Mouse (Mus musculus) layer of hippocampus, postnatal 14 days (tissue): ENCODE measurements around the gene Zfp799. TPM values are rescaled to one million over a fixed set of nuclear protein-coding genes. Genes with fewer than 3 reads are reported as not detected.
"Not testable (repeated sequence)": the region's sequence is repeated elsewhere in the genome, so short reads cannot be mapped to it uniquely, and the experiment has no call there.

Experiments
- DNase-seq, 2 experiments: peaks; one replicate each; pipeline ENCODE4 v3.0.0; 2021 to 2022; ENCODE audit warnings: low spot score in 2 of 2, mixed read lengths in 1 of 2
- long read RNA-seq, 2 experiments: library from polyadenylated mRNA; stranded (forward); transcript quantifications; one replicate each; pipeline ENCODE4 v2.0.0; 2021
- total RNA-seq, 2 experiments: library from RNA; stranded (reverse); gene quantifications; 2 replicates each; pipeline ENCODE4 v1.2.3; 2021

The Zfp799 gene
- 10 to 100 TPM; 23.0 to 26.0 TPM for total RNA-seq
- long read RNA-seq, experiment 1, full-length matches to known transcripts, result 1 of 5 reads
- long read RNA-seq, experiment 1, partial matches to known transcripts, result 0 of 5 reads
- long read RNA-seq, experiment 1, other reads (novel, unspliced or antisense), result 4 of 5 reads
- long read RNA-seq, experiment 2, partial matches to known transcripts, result 0 of 3 reads
- long read RNA-seq, experiment 2, other reads (novel, unspliced or antisense), result 3 of 3 reads

DNA sequence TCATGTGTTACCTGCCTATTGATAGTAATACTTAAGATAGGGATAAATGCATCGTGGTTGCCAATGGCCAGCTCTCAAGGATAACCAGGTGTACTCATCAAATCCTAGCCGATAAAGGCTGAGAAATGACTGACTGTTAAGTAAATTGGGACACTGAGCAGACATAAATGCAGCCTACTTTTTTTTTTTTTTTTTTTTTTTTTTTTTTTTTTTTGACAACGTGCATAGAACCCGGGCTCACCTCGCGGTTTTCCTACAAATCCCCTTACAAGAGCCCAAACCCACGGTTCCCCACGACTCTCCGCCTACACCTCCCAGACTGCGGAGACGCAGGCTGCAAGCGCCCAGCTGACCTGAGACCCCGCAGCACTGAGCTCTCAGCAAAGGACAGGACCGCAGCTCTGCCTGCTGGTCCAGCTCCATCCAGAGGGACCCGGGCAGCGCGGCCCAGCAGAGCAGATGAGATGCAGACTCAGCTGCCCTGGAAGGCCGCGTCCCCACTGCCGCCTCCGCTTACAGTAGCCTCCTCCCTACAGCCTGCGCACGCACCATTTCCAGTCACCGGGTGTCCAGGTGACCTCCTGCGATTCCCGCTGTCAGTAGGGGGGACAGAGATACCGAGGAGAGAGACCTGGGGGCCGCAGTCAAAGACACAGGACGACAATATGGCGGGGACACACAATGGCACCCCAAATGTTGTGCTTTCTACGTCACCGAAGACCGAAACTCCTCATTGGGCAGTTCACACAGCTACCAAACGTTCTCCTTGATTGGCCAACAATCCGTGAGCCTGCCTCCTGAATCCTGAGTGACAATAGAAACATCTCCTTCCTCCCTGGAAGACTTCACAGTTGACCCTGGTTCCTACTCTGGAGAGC, at the start of gene Zfp799:
Gene Zfp799, minus strand, starts transcription at position 722 of the 878 bp plus-strand sequence.
- DNase-seq, result peak; percentile 79 to 89

GRCm38 (mm10) chr17:32878773-32879172, 48.7 kb upstream of the Zfp799 start:
- no peak for DNase-seq

DNA sequence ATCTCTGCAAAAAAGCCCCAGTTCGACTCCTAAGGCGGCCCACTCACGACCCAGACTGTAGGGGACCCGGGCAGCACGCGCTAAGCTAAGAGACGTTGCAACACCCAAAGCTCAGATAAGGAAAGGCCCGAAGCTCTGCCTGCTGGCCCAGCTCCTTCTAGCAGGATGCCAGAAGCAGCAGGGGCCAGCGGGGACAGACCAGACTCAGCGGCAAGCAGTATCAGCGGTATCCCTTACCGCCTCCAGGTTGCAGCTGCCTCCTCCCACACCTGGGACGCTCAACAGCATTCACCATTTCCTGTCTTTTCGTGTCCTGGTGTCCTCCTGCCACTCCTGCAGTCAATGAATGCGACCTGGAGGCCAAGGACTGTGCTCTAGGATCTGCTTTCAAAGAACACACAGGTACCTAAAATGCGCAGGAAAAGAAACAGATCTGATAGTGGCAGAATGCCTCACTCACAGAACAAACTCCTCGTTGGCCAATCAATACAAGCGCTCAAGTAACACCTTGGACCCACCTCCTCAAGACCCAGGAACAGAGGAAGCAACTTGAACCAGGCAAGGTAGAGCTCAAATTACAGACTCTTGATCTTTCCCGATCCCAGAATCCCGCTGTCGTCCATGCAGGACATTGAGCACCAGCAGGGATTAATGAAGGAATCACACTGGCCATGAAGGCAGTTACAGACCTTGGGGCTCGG, 47.6 kb upstream of the Zfp799 start:
- no peak for DNase-seq

GRCm38 (mm10) chr17:32872696-32873095, 42.6 kb upstream of the Zfp799 start:
- DNase-seq, result no peak

DNA sequence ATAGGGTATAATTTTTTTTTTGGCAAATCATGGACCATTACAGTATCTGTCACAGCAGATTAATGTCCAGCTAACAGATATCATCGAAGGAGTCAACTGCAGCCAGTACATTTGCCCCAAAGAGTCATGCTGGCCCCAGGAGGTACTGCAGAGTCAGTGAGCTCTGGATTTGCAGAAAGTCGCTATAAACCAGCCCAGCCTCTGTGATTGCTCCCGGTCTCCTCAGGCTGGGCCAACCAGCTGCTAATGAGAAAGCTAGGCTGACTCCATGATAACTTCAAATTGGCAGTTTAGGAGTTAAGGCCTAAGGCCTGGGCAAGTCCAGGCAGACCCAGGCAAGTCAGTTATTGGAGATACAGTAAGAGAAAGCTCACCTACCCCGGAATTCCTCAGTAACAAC, 42.0 kb upstream of the Zfp799 start:
- no peak for DNase-seq

GRCm38 (mm10) chr17:32871483-32871882, 41.4 kb upstream of the Zfp799 start:
- DNase-seq, result no peak

DNA sequence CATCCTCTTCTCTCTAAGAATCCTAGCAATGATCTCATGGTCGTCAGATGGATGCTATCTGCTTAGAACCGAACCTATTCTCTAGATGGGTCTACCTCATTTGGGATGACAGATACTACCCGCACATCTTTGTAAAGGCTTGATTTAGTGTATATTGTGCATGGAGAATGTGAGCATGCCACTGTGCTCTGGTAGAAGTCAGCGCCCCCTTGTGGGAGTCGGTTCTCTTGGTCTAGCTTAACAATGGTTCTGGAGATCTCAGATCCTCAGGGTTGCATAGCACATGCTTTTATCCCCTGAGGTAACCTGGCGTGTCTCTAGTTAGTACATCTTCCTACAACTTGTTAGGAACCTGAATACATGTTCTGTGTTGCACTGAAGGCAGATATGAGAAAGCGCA, 37.2 kb upstream of the Zfp799 start:
- DNase-seq, result not testable (repeated sequence)

DNA sequence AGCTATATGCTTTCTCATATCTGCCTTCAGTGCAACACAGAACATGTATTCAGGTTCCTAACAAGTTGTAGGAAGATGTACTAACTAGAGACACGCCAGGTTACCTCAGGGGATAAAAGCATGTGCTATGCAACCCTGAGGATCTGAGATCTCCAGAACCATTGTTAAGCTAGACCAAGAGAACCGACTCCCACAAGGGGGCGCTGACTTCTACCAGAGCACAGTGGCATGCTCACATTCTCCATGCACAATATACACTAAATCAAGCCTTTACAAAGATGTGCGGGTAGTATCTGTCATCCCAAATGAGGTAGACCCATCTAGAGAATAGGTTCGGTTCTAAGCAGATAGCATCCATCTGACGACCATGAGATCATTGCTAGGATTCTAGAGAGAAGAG, 26.7 kb upstream of the Zfp799 start:
- not testable (repeated sequence) for DNase-seq

- no peak for DNase-seq
Observed at GRCm38 (mm10) chr17:32851581-32851980, 21.5 kb upstream of the Zfp799 start.

DNA sequence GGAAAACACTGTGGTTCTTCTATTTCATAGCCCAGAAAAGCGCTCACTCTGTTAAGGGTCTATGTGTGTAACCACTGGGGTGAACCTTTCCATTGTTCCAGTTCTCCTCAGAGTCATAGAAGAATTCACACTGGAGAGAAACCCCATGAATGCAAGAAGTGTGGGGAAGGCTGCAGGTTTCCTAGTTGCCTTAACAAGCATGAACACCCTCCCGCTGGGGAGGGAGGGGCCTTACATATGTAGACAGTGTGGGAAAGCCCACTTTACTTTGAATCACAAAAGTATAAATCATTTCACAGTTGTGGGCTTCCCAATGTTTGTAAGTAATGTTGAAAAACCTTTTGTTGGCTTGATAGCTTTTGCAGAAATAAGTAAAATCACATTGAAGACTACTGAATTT, 11.3 kb upstream of the Zfp799 start:
- no peak for DNase-seq

DNA sequence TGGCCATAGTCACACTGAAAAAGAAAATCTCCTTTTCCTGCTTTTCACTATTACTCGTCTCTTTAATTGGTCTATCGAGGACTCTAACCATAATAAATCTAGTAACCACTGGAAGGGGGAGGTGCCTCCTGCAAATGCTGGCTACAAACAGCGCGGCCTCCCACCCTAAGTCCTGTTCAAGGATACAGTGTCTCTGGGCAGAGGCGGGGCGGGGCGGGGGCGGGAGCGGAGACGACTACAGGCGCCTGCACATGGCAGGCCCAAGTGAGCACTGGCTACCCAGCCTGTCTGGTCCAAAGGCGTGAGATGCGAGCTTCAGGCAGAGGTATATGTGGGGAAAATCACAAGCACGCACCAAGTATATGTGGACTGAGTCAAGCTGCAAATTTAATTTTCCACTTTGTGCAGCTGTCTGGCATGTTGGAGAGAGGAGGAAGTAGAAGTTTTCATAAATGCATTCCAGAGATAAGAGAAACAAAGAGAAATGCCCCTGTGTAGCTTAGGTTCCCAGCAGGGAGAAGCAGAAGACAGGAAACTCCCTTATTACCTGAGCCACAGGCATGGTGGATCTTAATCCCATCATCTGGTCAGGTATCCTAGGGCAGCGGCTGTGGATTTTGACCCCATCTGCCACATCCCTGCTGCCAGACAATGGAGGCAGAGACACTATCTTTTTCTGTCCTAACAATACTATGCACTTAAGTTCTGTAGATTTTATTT, 9.2 kb upstream of the Zfp799 start:
- DNase-seq, result no peak

DNA sequence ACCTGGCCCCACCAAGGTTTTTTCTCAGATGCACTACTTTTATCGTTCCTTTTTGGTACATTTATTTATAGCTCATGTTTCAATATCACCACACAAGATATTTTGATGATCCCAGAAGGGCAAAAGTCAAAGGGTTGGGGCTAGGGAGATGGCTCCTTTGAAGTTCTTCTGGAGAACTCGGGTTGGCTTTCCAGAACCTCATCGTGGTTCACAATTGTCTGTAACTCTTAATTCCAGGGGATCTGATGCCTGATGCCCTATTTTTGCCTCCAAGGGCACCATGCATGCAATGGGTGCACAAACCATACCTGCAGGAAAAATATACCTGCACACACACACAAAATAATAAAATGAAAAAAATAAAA, 339 bp upstream of the Zfp799 start:
- no peak for DNase-seq

GRCm38 (mm10) chr17:32816074-32816784, 13.8 kb downstream of the Zfp799 start:
- no peak for DNase-seq

DNA sequence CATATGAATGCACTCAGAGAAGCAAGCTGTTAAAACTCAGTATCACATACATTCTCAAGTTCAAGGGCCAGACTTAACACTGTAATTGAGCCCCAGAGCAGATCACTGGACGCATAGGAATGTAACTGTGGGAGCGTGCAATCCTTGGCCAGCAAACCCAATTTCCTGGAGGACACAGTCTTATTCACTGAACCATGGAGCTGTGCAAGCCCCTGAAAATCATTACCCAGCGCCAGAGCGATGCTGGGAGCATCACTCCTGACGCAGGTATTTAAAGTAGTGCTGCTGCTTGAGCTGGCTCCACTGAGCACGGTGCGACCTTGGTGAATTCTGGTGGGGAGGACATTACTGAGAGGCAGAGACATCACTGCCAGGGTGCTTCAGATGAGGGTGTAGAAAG, 15.9 kb downstream of the Zfp799 start:
- DNase-seq, result no peak

GRCm38 (mm10) chr17:32810648-32811047, 19.4 kb downstream of the Zfp799 start:
- no peak for DNase-seq

GRCm38 (mm10) chr17:32809544-32810374, 20.3 kb downstream of the Zfp799 start, which contains the start of gene Zfp811:
Gene Zfp811, minus strand, starts transcription at chr17:32809931.
- DNase-seq, result peak; percentile 56 to 81

DNA sequence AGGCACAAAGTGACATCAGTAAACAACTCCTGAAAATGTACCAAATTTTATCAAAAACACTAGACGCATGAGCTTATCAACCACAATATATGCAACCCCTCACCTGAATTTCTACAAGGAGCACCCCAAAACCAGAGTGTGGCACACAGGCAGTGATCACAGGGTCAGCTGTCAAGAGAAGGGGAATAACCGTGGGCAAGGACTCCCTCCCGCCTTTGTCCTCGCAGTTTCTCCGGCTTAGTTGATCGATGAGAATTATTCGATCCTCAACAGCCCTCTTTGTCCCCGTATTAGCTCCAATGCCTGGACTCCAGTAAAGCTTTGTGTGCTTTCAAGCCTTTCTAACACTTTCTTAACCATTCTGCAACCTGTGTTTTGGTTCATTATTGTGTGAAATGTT, 21.1 kb downstream of the Zfp799 start:
- peak in 1 of 2 experiments; percentile 26 for DNase-seq

- DNase-seq, result no peak
Observed at GRCm38 (mm10) chr17:32789244-32789643, 40.8 kb downstream of the Zfp799 start.

- DNase-seq, result no peak
Observed at GRCm38 (mm10) chr17:32788576-32788975, 41.5 kb downstream of the Zfp799 start.

GRCm38 (mm10) chr17:32788094-32788559, 41.9 kb downstream of the Zfp799 start, which contains the start of gene Zfp871:
Gene Zfp871, minus strand, starts transcription at chr17:32788287.
- peak; percentile 87 to 96 for DNase-seq
